Mouse (Mus musculus): Measurements from ENCODE around the gene Siah3. TPM values are rescaled to one million over a fixed set of nuclear protein-coding genes. Genes with fewer than 3 reads are reported as not detected.

Gene Siah3
- polyA plus RNA-seq, 1 experiment from 2014 or later = 4.1 TPM

DNA sequence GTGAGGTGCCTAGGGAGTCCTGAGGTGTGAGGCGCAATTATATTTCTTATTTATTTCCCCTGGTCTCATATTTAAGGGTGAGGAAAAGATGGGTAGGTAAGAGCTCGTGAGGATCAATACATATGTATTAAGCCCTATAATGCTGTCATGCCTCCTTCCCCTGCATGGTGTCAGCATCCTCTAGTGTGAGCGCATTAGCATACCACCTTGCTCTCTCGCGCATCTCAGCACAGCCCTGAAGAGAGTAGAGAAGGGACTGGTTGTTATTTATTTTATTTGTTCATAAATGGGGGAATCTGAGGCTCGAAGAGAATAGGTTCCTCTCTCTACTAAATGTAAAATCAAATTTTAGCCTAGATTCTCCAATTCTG lies 27.4 kb downstream of the Siah3 start:
- H3K9ac ChIP-seq (replicated peaks; ENCODE audit: low read depth, low read length) = 0 out of 2 replicates have a peak overlapping the region, but pooled peaks have one; percentile 10
- peaks cover 24% of the 10 kb centered on the region for H3K4me1 ChIP-seq (replicated peaks; ENCODE audit: control insufficient read depth, insufficient read depth, low read length)
- no peak overlapping the region for H3K4me3 ChIP-seq (replicated peaks; ENCODE audit: low read length)
- ATAC-seq = peak; percentile 69
- peak overlapping the region; percentile 22; the same call in 1 of the 2 replicates for H3K4me2 ChIP-seq (ENCODE audit: low read length)
- H3K36me3 ChIP-seq (ENCODE audit: control insufficient read depth, insufficient read depth) = no peaks in the 10 kb centered on the region
- peak overlapping the region; percentile 56 for H3K27ac ChIP-seq (ENCODE audit: low read length)
- H3K27me3 ChIP-seq (replicated peaks; ENCODE audit: control insufficient read depth, insufficient read depth, low read length) = no peaks in the 10 kb centered on the region
- no peaks in the 10 kb centered on the region for H3K9me3 ChIP-seq (ENCODE audit: control insufficient read depth, low read length)
- WGBS = 39% methylated on average over 6 of the region's 6 CpGs

DNA sequence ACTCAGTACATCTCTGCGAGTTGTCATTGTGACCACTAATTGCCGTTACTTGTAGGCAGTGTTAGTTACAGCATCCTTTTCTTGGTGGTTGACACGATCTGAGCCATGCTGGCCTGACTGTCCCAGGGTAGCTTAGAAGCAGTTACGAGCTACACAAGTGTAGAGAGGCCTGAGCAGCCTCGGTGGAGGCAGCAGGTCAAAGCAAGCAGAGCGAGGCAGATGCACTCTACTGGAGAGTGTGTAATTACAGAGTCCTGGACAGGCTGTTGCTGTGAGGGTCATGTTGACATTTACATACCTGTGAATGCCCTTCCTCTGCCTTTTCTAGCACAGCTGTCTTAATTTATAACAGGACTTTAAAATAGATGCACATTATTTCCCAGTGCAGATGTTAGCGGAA lies 32.1 kb downstream of the Siah3 start:
- Histone ChIP-seq H3K9me3 (ENCODE audit: control insufficient read depth, low read length) (no peaks in the 10 kb centered on the region), H3K9ac (replicated peaks; ENCODE audit: low read depth, low read length) (no peak overlapping the region), H3K4me3 (replicated peaks; ENCODE audit: low read length) (no peak overlapping the region), H3K36me3 (ENCODE audit: control insufficient read depth, insufficient read depth) (no peaks in the 10 kb centered on the region), H3K4me1 (replicated peaks; ENCODE audit: control insufficient read depth, insufficient read depth, low read length) (peaks cover 13% of the 10 kb centered on the region), H3K4me2 (ENCODE audit: low read length) (no peak overlapping the region), H3K27ac (ENCODE audit: low read length) (no peak overlapping the region), H3K27me3 (replicated peaks; ENCODE audit: control insufficient read depth, insufficient read depth, low read length) (no peaks in the 10 kb centered on the region)
- 70% methylated on average over 7 of the region's 7 CpGs for WGBS
- ATAC-seq = no peak

DNA sequence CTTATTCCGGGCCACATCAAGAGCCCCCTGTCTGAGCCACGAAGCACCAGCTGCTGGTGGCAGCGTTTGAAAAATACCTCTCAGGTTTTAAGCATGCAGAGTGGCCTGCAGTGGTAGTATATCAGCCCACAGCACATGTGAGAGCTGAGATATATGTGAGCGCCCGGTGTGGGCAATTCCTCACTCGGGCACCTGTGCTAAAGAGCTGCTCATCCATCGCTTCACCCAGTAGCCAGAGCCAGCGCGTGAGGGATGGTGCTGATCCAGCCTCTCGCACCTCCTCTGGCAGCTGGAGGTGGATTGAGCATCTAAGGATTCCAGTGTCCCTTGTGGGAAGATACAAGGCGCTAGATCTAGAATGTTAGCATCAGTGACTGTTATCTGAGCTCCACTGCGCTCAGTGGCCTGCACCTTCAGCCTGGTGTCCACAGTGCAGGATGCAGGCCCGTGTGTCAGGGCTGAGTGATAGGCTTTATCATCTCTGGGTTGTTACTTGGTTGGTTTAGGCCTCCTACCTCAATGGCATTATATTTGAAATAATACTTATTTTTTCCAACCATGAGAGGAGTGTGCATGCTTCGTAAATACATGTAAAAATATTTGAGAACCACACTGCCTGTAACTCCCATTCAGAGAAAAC lies 37.9 kb downstream of the Siah3 start:
- WGBS = 84% methylated on average over 14 of the region's 14 CpGs
- H3K9ac ChIP-seq (replicated peaks; ENCODE audit: low read depth, low read length) = no peak overlapping the region
- H3K4me2 ChIP-seq (ENCODE audit: low read length) = no peak overlapping the region
- H3K9me3 ChIP-seq (ENCODE audit: control insufficient read depth, low read length) = no peaks in the 10 kb centered on the region
- H3K27ac ChIP-seq (ENCODE audit: low read length) = no peak overlapping the region
- no peaks in the 10 kb centered on the region for H3K36me3 ChIP-seq (ENCODE audit: control insufficient read depth, insufficient read depth)
- no peak for ATAC-seq
- H3K4me3 ChIP-seq (replicated peaks; ENCODE audit: low read length) = no peak overlapping the region
- no peaks in the 10 kb centered on the region for H3K4me1 ChIP-seq (replicated peaks; ENCODE audit: control insufficient read depth, insufficient read depth, low read length)
- no peaks in the 10 kb centered on the region for H3K27me3 ChIP-seq (replicated peaks; ENCODE audit: control insufficient read depth, insufficient read depth, low read length)

DNA sequence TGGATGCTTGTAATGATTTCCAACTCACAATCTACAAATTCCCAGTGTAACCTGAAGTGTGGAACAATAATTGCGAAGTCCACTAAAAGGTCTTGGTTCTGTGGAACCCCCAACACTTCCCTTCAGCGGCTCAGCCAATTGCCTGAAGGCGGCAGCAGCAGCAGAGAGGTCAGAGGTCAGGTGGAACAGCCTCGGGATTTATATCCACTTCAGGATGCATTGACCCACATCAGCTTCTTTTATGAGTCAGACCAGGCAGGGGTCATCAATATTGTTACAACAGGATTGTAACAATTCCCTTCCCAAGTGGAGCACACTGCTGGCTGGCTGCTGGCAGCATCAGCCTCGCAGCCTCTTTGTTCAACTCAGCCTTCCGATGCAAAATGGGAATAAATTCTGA lies 39.1 kb downstream of the Siah3 start:
- 57% methylated on average over 6 of the region's 6 CpGs for WGBS
- Histone ChIP-seq H3K4me3 (replicated peaks; ENCODE audit: low read length) (no peak overlapping the region), H3K9ac (replicated peaks; ENCODE audit: low read depth, low read length) (no peak overlapping the region), H3K27ac (ENCODE audit: low read length) (no peak overlapping the region), H3K4me1 (replicated peaks; ENCODE audit: control insufficient read depth, insufficient read depth, low read length) (no peaks in the 10 kb centered on the region), H3K27me3 (replicated peaks; ENCODE audit: control insufficient read depth, insufficient read depth, low read length) (no peaks in the 10 kb centered on the region), H3K9me3 (ENCODE audit: control insufficient read depth, low read length) (no peaks in the 10 kb centered on the region), H3K4me2 (ENCODE audit: low read length) (no peak overlapping the region), H3K36me3 (ENCODE audit: control insufficient read depth, insufficient read depth) (no peaks in the 10 kb centered on the region)
- no peak for ATAC-seq

DNA sequence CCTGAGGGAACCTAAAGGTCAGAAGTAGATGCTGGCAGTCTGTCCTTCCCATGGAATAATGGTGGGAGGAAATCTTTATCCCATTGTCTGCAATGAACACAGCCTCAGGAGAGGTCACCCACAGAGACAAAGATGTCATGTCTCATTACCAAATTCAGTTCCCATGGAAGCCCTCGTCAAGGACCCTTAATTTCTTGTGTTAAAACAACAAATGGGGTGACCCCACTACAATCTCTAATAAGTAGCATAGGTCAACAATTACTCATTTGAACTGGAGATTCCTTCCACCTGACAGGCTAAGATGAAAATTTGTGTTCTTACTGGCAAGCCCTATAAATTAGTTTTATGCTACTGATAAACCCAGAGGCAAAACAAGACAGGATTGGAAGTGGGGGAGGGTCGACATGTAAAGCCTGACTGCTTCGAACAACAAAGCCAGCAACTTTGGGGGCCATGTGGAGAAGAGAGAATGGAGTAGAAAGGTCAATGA lies 45.8 kb downstream of the Siah3 start:
- whole genome bisulfite sequencing = 51% methylated on average over 3 of the region's 3 CpGs
- no peak overlapping the region for H3K27ac ChIP-seq (ENCODE audit: low read length)
- ATAC-seq = no peak

DNA sequence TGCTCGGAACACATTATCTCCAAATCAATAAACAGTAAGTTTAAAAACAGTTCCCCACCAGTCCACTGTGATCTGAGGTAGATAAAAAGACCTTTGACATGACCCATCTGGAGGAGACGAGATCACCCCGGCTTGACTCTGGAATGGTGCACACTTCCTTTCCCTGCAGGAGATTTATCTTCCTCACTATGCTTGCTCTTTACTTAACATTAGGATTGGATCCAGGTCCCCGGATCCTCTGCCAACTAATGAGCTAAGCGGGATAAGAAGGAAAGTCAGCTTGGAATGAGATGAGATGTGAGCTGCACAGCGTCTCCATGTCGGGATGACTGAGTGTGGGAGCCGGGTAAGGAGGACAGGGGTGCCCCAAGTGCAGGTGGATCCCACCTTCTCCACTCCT lies 46.7 kb downstream of the Siah3 start:
- ATAC-seq = peak; percentile 35
- Histone ChIP-seq H3K9me3 (ENCODE audit: control insufficient read depth, low read length) (no peaks in the 10 kb centered on the region), H3K4me2 (ENCODE audit: low read length) (no peak overlapping the region), H3K27ac (ENCODE audit: low read length) (no peak overlapping the region), H3K9ac (replicated peaks; ENCODE audit: low read depth, low read length) (no peak overlapping the region), H3K27me3 (replicated peaks; ENCODE audit: control insufficient read depth, insufficient read depth, low read length) (no peaks in the 10 kb centered on the region), H3K4me1 (replicated peaks; ENCODE audit: control insufficient read depth, insufficient read depth, low read length) (peaks cover 20% of the 10 kb centered on the region), H3K36me3 (ENCODE audit: control insufficient read depth, insufficient read depth) (no peaks in the 10 kb centered on the region), H3K4me3 (replicated peaks; ENCODE audit: low read length) (no peak overlapping the region)
- 41% methylated on average over 8 of the region's 8 CpGs for WGBS

More for the DNA sequence above, 45.8 kb downstream of the Siah3 start:
- Histone ChIP-seq H3K4me1 (replicated peaks; ENCODE audit: control insufficient read depth, insufficient read depth, low read length) (peaks cover 20% of the 10 kb centered on the region), H3K36me3 (ENCODE audit: control insufficient read depth, insufficient read depth) (no peaks in the 10 kb centered on the region), H3K4me3 (replicated peaks; ENCODE audit: low read length) (no peak overlapping the region), H3K9ac (replicated peaks; ENCODE audit: low read depth, low read length) (no peak overlapping the region), H3K27me3 (replicated peaks; ENCODE audit: control insufficient read depth, insufficient read depth, low read length) (no peaks in the 10 kb centered on the region), H3K4me2 (ENCODE audit: low read length) (no peak overlapping the region), H3K9me3 (ENCODE audit: control insufficient read depth, low read length) (no peaks in the 10 kb centered on the region)

DNA sequence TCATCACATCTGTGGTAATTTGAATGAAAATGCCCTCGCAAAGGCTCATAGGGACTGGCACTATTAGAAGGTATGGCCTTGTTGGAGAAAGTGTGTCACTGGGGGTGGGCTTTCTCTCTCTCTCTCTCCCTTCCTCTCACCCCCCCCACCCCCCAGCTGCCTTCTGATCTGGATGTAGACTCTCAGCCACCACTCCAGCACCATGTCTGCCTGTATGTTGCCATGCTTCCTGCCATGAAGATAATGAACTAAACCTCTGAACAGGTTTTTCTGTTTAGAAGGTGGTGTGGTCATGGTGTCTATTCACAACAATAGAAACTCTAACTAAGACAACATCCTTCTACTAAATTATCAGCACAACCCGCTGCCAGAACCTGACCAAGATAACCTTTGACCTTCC lies 48.5 kb downstream of the Siah3 start:
- Histone ChIP-seq H3K27ac (ENCODE audit: low read length) (no peak overlapping the region), H3K4me1 (replicated peaks; ENCODE audit: control insufficient read depth, insufficient read depth, low read length) (peaks cover 20% of the 10 kb centered on the region), H3K27me3 (replicated peaks; ENCODE audit: control insufficient read depth, insufficient read depth, low read length) (no peaks in the 10 kb centered on the region), H3K9ac (replicated peaks; ENCODE audit: low read depth, low read length) (no peak overlapping the region), H3K9me3 (ENCODE audit: control insufficient read depth, low read length) (no peaks in the 10 kb centered on the region), H3K4me2 (ENCODE audit: low read length) (no peak overlapping the region), H3K36me3 (ENCODE audit: control insufficient read depth, insufficient read depth) (no peaks in the 10 kb centered on the region), H3K4me3 (replicated peaks; ENCODE audit: low read length) (no peak overlapping the region)
- 59% methylated on average over 2 of the region's 2 CpGs for WGBS
- ATAC-seq = no peak

DNA sequence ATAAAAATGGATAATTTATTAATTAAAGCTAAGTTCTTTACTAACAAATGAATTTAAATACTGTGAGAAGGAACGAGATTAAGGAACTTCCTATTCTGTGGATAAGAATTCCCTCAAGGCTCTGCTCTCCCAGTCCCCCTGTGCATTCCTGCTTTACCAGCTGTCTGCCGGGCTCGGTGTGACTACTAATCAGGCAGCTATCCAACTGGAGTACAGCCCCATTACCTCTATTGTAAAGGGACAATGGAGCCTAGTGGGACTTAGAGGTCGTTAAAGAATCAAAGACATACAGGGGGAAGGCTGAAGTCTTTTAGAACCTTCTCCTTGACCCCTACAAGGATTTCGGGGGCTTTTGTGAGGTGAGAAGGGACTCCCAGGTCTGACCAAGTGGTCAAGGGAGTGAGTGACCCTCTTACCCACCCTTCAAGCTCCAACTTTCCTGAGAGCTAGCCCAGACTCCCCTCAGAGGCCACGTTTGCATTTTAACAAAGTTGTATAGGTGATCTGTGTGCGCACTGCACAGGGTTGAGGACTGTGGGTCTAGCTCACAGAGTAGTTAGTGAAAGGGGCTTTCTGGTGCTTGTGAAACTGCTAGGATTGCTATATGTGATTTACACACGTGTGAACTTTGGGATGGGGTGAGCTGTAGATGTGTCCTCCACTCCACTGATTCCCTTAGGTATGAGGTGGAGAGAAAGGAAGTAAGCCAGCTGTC lies 49.5 kb downstream of the Siah3 start:
- Histone ChIP-seq H3K9ac (replicated peaks; ENCODE audit: low read depth, low read length) (no peak overlapping the region), H3K36me3 (ENCODE audit: control insufficient read depth, insufficient read depth) (no peaks in the 10 kb centered on the region), H3K4me1 (replicated peaks; ENCODE audit: control insufficient read depth, insufficient read depth, low read length) (peaks cover 20% of the 10 kb centered on the region), H3K9me3 (ENCODE audit: control insufficient read depth, low read length) (no peaks in the 10 kb centered on the region), H3K4me3 (replicated peaks; ENCODE audit: low read length) (no peak overlapping the region), H3K27me3 (replicated peaks; ENCODE audit: control insufficient read depth, insufficient read depth, low read length) (no peaks in the 10 kb centered on the region), H3K4me2 (ENCODE audit: low read length) (no peak overlapping the region), H3K27ac (ENCODE audit: low read length) (peak overlapping the region; percentile 70; the same call in 1 of the 2 replicates)
- ATAC-seq = peak; percentile 87
- 11% methylated on average over 8 of the region's 8 CpGs for WGBS

DNA sequence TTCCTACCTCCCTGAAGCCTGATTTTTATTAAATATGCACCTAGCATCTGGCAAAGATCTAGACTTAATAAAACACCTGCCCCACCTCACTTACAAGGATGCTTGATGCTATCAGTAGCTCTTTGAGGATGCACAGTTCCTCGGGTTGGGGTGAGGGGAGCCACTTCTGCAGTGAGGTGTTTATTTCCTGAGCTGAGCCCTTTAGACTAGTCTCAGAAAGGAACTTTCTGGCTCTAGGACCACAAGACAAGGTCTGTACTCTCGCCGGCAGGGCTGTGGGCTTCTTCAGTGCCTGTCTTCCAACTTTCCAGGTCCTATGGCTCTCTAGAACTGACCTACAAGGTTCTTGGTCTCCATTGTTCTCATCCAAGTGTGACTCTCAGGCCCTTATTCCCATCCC lies 50.5 kb downstream of the Siah3 start:
- ATAC-seq = no peak
- Histone ChIP-seq H3K36me3 (ENCODE audit: control insufficient read depth, insufficient read depth) (no peaks in the 10 kb centered on the region), H3K27ac (ENCODE audit: low read length) (no peak overlapping the region), H3K9ac (replicated peaks; ENCODE audit: low read depth, low read length) (no peak overlapping the region), H3K4me2 (ENCODE audit: low read length) (no peak overlapping the region), H3K4me3 (replicated peaks; ENCODE audit: low read length) (no peak overlapping the region), H3K27me3 (replicated peaks; ENCODE audit: control insufficient read depth, insufficient read depth, low read length) (no peaks in the 10 kb centered on the region), H3K9me3 (ENCODE audit: control insufficient read depth, low read length) (no peaks in the 10 kb centered on the region), H3K4me1 (replicated peaks; ENCODE audit: control insufficient read depth, insufficient read depth, low read length) (peaks cover 20% of the 10 kb centered on the region)
- 87% methylated on average over 3 of the region's 3 CpGs for WGBS
